Mouse (Mus musculus) cerebellum, adult 2 months (tissue): ENCODE results near the gene Hectd4. TPM values are rescaled to one million over a fixed set of nuclear protein-coding genes. Genes with fewer than 3 reads are reported as not detected.

Source experiments
- DNase-seq, 2 experiments: peaks; one replicate each; pipeline ENCODE4 v3.0.0; 2021
- H3K27ac ChIP-seq: fragments of 200-500 bp; 2 replicates; pipeline ENCODE4 v1.5.1; 2012; ENCODE audit warnings: low read length, control low read depth, inconsistent platforms; ENCODE audit not compliant: insufficient read depth
- H3K27me3 ChIP-seq: fragments of 200-500 bp; 2 replicates; pipeline ENCODE4 v1.6.1; 2012; ENCODE audit warnings: inconsistent platforms, mild to moderate bottlenecking, low read length, moderate library complexity; ENCODE audit not compliant: control insufficient read depth, insufficient read depth
- H3K4me1 ChIP-seq: fragments of 200-500 bp; 2 replicates; pipeline ENCODE4 v1.6.1; 2011; ENCODE audit warnings: low read length; ENCODE audit not compliant: control insufficient read depth, insufficient read depth
- H3K4me3 ChIP-seq: fragments of 200-500 bp; replicated peaks from 2 replicates; pipeline ENCODE3; 2011; ENCODE audit warnings: mild to moderate bottlenecking, low read depth, low read length, control low read depth; ENCODE audit not compliant: insufficient read depth
- CTCF ChIP-seq: fragments of 200-500 bp; IDR thresholded peaks from 2 replicates; pipeline ENCODE4 v1.5.1; 2011; ENCODE audit warnings: low read depth, mild to moderate bottlenecking, control low read depth, low read length, moderate library complexity, borderline replicate concordance; ENCODE audit not compliant: insufficient read depth
- POLR2A ChIP-seq: fragments of 200-500 bp; IDR thresholded peaks from 2 replicates; pipeline ENCODE4 v1.6.1; 2011; ENCODE audit warnings: low read length, control low read depth, borderline replicate concordance; ENCODE audit not compliant: insufficient read depth
- WGBS: fragments of 180-500 bp; shearing (Covaris S2); methylation state at CpG from one replicate; pipeline ENCODE4 v1.1.7; 2018; 5-methylcytosine and 5-hydroxymethylcytosine counted together
- polyA plus RNA-seq: library from polyadenylated mRNA; depleted of rRNA; stranded (reverse); fragments of >200 nt; gene quantifications from 2 replicates; pipeline ENCODE4 v1.2.3, GENCODE M21; 2012

The Hectd4 gene
- polyA plus RNA-seq, 1 experiment: 81.2 TPM

DNA sequence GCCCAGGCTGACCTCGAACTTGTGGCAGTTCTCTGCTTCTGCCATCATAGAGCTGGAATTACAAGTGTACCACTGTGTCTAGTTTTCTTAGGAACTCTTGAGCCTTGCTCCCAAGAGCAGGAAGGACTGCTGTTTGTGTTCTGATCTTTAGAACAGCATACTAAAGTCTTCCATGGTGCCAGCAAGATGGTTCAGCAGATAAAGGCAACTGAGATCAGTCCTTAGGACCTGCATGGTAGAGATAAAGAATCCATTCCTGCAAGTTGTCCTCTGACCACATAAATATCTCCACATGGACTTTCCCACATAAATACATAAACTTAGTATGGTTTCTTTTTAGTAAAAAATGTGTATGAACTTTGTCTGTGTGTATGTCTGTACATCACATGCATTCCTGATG lies 22.7 kb downstream of the Hectd4 start:
- WGBS: 94% methylated on average over 1 of the region's 1 CpGs
- Histone ChIP-seq H3K27ac (no peak overlapping the region; the same call in 1 of the 2 replicates), H3K4me3 (no peak overlapping the region), H3K27me3 (no peaks in the 10 kb centered on the region), H3K4me1 (peaks cover 32% of the 10 kb centered on the region)
- TF ChIP-seq POLR2A (no peak), CTCF (no peak)
- DNase-seq: no peak

DNA sequence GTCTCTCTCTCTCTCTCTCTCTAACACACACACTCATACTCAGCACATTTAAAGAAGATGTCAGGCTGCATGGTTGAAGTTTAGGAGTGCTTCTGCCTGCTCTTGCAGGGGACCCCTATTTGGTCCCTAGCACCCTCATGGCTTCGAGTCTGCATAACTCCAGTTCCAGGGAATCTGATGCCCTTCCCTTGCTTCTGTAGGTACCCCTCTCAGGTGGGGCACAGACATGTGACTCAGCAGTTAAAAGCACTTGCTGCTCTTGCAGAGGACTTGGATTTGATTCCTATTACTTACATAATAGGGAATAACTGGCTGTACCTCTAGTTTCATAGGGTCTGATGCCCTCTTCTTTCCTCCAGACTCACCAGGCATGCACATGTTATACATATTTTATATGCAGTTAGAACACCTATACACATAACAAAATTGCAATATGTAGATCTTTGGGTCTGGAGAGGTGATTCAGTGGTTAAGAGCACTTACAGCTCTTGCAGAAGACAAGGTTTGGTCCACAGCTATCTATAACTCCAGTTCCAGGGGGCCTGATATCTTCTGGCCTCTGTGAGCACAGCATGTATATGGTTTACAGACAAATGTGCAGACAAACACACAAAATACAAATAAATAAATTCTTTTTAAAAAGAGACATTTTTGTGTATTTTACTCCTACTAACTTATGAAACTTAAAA lies 23.8 kb downstream of the Hectd4 start:
- TF ChIP-seq CTCF (no peak), POLR2A (no peak)
- DNase-seq: no peak
- Histone ChIP-seq H3K27ac (no peak overlapping the region), H3K27me3 (no peaks in the 10 kb centered on the region), H3K4me1 (peaks cover 37% of the 10 kb centered on the region), H3K4me3 (no peak overlapping the region)
- 95% methylated on average over 1 of the region's 1 CpGs for WGBS

DNA sequence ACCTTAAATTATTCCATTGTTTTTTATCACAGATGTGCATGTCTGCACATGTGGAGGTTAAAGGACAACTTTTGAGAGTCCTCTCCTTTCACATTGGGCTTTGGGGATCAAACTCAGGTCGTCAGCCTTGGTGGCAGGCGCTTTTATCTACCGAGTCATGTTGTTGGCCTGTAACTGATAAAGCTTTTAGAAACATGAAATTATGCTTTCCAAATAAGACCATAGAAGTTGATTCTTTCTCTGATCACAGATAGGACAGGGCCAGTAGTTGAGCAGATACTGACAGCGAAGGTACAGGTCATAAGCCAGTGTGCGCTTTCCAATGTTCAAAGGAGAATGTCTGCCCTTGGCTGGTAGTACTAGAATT lies 24.3 kb downstream of the Hectd4 start:
- TF ChIP-seq POLR2A: no peak
- no peak for TF ChIP-seq CTCF
- H3K4me1 ChIP-seq: peaks cover 38% of the 10 kb centered on the region
- WGBS: 90% methylated on average over 5 of the region's 5 CpGs

DNA sequence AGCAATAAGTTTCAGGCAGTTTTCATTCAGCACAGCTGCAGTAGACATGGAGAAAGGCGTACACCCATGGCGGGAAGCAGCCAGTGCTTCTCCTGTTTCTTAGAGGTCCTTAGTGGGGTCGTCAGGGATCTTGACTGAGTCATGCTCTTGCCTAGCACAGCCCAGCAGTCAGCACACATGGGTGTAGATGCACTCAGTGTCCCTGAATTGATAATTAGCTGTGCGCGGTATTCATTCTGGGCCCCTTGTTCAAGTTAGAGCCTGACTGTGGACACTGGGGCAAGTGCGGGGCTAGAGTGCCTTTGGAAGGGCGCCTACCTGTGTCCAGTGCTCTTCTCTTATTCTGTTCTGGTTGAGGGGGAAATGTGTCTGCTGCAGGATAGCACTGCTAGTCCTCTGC lies 25.2 kb downstream of the Hectd4 start:
- peak overlapping the region; percentile 31; the same call in 1 of the 2 replicates for H3K27ac ChIP-seq
- TF ChIP-seq POLR2A (no peak), CTCF (no peak)
- H3K4me1 ChIP-seq: peaks cover 30% of the 10 kb centered on the region
- no peak overlapping the region for H3K4me3 ChIP-seq
- whole genome bisulfite sequencing: 78% methylated on average over 7 of the region's 7 CpGs
- no peak for DNase-seq
- H3K27me3 ChIP-seq: no peaks in the 10 kb centered on the region

More for the DNA sequence above, 24.3 kb downstream of the Hectd4 start:
- Histone ChIP-seq H3K4me3 (no peak overlapping the region), H3K27ac (no peak overlapping the region), H3K27me3 (no peaks in the 10 kb centered on the region)
- DNase-seq: no peak

DNA sequence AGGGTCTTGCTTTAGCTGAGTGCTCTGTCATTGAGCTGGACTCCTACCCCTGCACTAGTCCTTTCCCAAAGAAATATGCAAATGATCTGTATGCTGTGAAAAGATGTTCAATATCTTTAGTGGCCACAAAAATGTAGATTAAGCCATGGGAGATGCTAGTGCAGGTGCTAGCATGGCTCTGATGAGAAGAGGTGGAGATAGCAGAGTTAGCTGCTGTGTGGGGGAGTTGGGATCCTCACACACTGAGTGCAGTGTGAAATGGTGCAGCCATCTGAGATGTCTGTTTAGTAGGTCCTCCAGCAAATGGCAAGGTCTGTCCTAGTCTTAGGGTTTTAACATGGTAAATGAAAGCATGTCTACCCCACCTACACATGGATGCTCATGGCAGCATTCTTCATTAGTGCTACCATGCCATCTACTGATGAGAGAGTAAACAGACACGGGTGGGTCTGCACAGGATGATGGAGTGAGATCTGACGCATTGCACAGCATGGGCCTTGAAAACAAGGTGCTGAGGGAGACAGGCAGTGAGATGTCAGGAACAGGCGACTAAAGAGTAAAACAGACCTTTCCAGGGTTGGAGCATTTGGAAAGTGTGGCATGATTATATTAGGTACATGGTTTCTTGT lies 28.9 kb downstream of the Hectd4 start:
- no peak overlapping the region for H3K4me3 ChIP-seq
- DNase-seq: no peak
- H3K27me3 ChIP-seq: no peaks in the 10 kb centered on the region
- TF ChIP-seq CTCF (peak; percentile 23; the same call in 1 of the 2 replicates), POLR2A (no peak)
- 15% methylated on average over 3 of the region's 3 CpGs for WGBS
- peaks cover 36% of the 10 kb centered on the region for H3K4me1 ChIP-seq
- peak overlapping the region; percentile 40; the same call in 1 of the 2 replicates for H3K27ac ChIP-seq

DNA sequence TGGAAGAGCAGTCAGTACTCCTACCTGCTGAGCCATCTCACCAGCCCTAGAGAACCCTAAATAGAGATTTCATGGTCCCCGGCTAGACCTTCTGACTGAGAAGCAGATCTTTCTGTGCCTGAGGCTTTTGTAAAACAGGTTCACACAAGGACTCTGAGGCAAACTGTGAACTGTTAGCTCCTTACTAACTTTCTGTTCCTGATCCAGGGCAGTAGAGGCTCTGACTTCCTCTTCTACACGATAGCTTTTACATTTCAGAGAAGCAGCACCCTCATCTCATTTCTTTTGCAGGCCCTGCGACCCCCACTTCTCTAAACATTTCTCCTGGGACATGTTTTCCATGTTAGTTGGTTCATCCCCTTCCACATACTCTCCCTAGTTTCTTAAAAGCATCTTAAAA lies 29.7 kb downstream of the Hectd4 start:
- H3K27me3 ChIP-seq: no peaks in the 10 kb centered on the region
- H3K4me1 ChIP-seq: peaks cover 43% of the 10 kb centered on the region
- no peak for TF ChIP-seq POLR2A
- no peak for TF ChIP-seq CTCF
- no peak for DNase-seq
- H3K27ac ChIP-seq: no peak overlapping the region
- WGBS: 83% methylated on average over 3 of the region's 3 CpGs
- no peak overlapping the region for H3K4me3 ChIP-seq

DNA sequence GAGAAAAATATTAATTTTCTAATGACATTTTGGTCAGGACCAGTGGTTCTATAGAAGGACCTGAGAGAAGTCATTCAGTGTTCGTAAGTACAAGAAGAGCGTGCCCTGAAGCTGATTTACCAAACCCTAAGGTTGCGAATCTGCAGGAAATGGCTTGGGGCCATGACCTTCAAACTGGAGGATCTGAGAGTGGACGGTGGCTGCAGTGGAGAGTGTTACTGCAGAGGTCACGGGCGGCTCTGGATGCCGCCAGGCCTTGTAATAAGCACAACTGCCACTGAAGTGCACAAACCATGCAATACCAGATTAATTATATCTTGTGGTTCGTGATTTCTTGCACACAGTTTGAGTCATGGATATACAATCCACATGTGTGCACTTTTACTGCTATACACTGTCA lies 31.8 kb downstream of the Hectd4 start:
- H3K4me3 ChIP-seq: no peak overlapping the region
- 55% methylated on average over 8 of the region's 8 CpGs for WGBS
- no peaks in the 10 kb centered on the region for H3K27me3 ChIP-seq
- peaks cover 47% of the 10 kb centered on the region for H3K4me1 ChIP-seq
- TF ChIP-seq CTCF (no peak), POLR2A (no peak)
- no peak for DNase-seq
- H3K27ac ChIP-seq: peak overlapping the region; percentile 46; the same call in 1 of the 2 replicates

DNA sequence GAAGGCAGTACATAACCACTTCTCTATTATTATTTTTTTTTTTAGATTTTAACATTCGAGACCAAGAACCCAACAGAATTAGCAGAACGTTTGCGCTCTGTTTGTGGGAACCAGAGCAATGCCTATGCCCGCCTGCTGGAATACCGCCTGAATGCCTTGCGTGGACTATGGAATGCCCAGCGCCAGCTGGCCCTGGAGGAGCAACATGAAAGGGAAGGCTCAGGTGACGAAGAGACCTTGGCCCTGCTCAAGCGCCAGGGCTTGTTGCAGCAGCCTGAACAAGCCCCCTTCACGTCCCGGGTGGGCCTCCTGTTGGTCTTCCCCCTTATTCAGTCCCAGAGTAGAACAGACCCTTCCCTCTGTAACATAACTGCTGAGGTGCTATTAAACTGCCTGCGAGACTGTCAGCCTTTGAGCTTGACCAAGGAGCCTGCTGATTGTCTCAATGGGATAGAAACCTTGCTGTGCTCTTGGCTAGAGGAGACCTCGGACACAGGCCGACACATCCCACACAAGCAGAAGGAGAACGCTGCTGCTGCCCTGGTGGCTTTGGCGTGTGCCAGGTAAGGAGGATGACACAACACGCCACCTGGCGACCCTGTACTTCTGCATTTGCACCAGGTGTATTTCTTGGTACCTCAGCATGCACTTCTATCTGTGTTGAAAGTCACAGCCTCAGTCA lies 33.9 kb downstream of the Hectd4 start:
- 13% methylated on average over 18 of the region's 18 CpGs for WGBS
- no peak for TF ChIP-seq POLR2A
- peak; percentile 58; the same call in 1 of the 2 replicates for TF ChIP-seq CTCF
- H3K27me3 ChIP-seq: no peaks in the 10 kb centered on the region
- DNase-seq: peak; percentile 85 to 91
- peak overlapping the region; percentile 76 for H3K27ac ChIP-seq
- H3K4me3 ChIP-seq: no peak overlapping the region
- H3K4me1 ChIP-seq: peaks cover 53% of the 10 kb centered on the region
